Mouse (Mus musculus): ENCODE results near the gene Rnase12. TPM values are rescaled to one million over a fixed set of nuclear protein-coding genes. Genes with fewer than 3 reads are reported as not detected.
"Not testable (repeated sequence)": the region's sequence is repeated elsewhere in the genome, so short reads cannot be mapped to it uniquely, and the experiment has no call there.

The Rnase12 gene
- polyA plus RNA-seq, 1 experiment from 2014 or later: not detected

GRCm38 (mm10) chr14:51036214-51036613 lies 21.2 kb downstream of the Rnase12 start:
- no peaks in the 10 kb centered on the region for H3K36me3 ChIP-seq
- no peak overlapping the region for H3K27ac ChIP-seq
- 83% methylated on average over 4 of the region's 4 CpGs for WGBS
- H3K4me3 ChIP-seq: no peak overlapping the region
- ATAC-seq (ENCODE audit: insufficient number of reproducible peaks, insufficient read depth, low FRiP score, low TSS enrichment): no peak
- no peaks in the 10 kb centered on the region for H3K27me3 ChIP-seq
- H3K4me1 ChIP-seq: no peaks in the 10 kb centered on the region
- no peak overlapping the region for H3K9ac ChIP-seq
- no peak overlapping the region for H3K4me2 ChIP-seq (replicated peaks)
- H3K9me3 ChIP-seq: no peaks in the 10 kb centered on the region

DNA sequence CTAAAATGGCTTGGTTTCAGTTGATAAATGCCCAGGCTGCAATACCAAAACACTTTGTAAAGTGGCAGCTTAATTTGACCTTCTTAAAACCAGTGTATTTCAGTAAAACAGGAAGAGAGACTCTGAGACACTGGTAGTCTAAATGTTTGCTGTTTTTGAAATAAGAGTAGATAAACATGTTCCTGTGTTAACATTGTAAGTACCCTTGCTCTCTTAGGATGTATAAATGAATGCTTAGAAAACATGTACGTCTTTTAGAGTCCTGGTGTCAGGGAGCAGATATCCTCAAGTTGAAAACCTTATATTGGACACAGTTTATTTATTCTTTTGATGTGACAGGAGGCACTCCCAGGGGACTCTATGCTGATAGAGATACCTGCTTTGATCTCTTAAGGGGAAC lies 22.3 kb downstream of the Rnase12 start:
- Histone ChIP-seq H3K27me3 (no peaks in the 10 kb centered on the region), H3K27ac (no peak overlapping the region), H3K4me1 (no peaks in the 10 kb centered on the region), H3K4me2 (replicated peaks) (no peak overlapping the region), H3K9ac (no peak overlapping the region), H3K4me3 (no peak overlapping the region), H3K36me3 (no peaks in the 10 kb centered on the region), H3K9me3 (no peaks in the 10 kb centered on the region)
- WGBS: 28% methylated on average over 1 of the region's 1 CpGs
- ATAC-seq (ENCODE audit: insufficient number of reproducible peaks, insufficient read depth, low FRiP score, low TSS enrichment): no peak

DNA sequence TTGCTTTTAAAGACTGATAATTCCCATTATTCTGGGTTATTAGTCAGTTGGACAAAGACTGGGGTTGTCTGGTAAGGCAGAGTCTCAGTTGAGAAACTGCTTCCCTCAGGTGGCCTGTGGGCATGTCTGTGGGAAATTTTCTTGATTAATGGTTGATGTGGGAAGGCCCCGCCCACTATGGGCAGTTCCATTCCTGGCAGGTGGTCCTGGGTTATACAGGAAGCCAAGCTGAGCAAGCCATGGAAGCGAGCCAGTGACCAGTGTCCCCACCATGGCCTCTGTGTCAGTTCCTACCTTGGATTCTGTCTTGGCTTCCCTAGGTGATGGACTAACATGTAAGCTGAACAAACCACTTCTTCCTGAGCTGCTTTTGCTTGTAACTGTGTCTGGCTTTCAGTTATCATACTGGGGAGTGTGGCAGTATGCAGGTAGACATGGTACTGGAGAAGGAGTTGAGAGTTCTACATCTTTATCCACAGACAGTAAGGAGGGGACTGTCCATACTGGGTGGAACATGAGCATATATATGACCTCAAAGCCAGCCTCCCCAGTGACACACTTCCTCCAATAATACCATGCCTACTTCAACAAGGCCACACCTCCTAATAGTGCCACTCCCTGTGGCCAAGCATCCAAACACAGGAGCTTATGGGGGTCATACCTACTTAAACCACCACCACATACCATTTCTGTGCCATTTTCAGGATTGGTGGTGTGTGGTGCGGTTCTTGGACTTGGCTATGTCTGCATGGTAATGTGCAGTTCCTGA lies 29.9 kb downstream of the Rnase12 start:
- WGBS: 53% methylated on average over 3 of the region's 3 CpGs

DNA sequence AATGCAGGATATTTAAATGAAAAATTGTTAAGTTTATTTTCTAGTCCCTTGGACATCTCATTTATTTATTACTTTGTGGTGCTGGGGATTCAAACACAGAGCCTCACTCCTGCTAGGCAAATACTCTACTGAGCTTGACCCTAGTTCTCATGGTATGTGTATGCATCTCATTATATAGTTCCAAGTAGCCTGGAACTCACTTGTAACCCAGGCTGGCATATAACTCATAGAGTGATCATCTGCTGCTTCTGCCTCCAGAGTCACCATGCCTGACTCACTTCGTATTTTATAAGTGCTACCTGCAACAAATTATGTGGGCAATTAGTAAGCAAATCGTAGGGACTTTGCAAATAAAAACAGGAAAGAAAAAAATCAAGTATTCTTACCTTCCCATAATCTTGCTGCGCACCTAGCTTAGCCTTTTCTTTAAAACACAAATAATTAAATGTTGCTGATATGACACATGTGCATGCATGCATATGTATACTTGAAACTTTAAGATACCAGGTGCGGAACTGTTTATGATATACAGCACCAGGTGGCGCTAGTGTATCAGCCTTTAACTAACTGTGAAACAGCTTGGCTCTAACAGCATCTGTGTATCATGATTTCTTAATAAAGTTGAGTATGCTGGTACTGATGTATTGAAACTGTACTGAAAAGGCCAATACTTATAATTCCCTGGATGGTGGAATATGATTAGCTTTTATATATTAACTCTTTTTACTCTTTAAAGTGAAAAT lies 30.9 kb downstream of the Rnase12 start:
- Histone ChIP-seq H3K27ac (no peak overlapping the region), H3K4me2 (replicated peaks) (no peak overlapping the region), H3K9ac (no peak overlapping the region), H3K27me3 (no peaks in the 10 kb centered on the region), H3K4me3 (no peak overlapping the region), H3K4me1 (no peaks in the 10 kb centered on the region), H3K36me3 (no peaks in the 10 kb centered on the region), H3K9me3 (no peaks in the 10 kb centered on the region)
- 40% methylated on average over 5 of the region's 5 CpGs for WGBS
- ATAC-seq (ENCODE audit: insufficient number of reproducible peaks, insufficient read depth, low FRiP score, low TSS enrichment): no peak

More for the DNA sequence above, 29.9 kb downstream of the Rnase12 start:
- no peak overlapping the region for H3K9ac ChIP-seq
- no peak overlapping the region for H3K4me3 ChIP-seq
- no peak for ATAC-seq (ENCODE audit: insufficient number of reproducible peaks, insufficient read depth, low FRiP score, low TSS enrichment)
- no peak overlapping the region for H3K27ac ChIP-seq
- H3K4me1 ChIP-seq: no peaks in the 10 kb centered on the region
- H3K4me2 ChIP-seq (replicated peaks): no peak overlapping the region
- no peaks in the 10 kb centered on the region for H3K27me3 ChIP-seq
- H3K36me3 ChIP-seq: no peaks in the 10 kb centered on the region
- no peaks in the 10 kb centered on the region for H3K9me3 ChIP-seq

GRCm38 (mm10) chr14:51024820-51025219 lies 32.6 kb downstream of the Rnase12 start:
- H3K27me3 ChIP-seq: no peaks in the 10 kb centered on the region
- no peak overlapping the region for H3K4me2 ChIP-seq (replicated peaks)
- no peak for ATAC-seq (ENCODE audit: insufficient number of reproducible peaks, insufficient read depth, low FRiP score, low TSS enrichment)
- no peaks in the 10 kb centered on the region for H3K9me3 ChIP-seq
- no peak overlapping the region for H3K4me3 ChIP-seq
- WGBS: 79% methylated on average over 1 of the region's 1 CpGs
- no peak overlapping the region for H3K9ac ChIP-seq
- H3K36me3 ChIP-seq: no peaks in the 10 kb centered on the region
- H3K27ac ChIP-seq: no peak overlapping the region
- H3K4me1 ChIP-seq: no peaks in the 10 kb centered on the region

- ATAC-seq (ENCODE audit: insufficient number of reproducible peaks, insufficient read depth, low FRiP score, low TSS enrichment): no peak
- WGBS: 78% methylated on average over 4 of the region's 4 CpGs
- Histone ChIP-seq H3K27me3 (no peaks in the 10 kb centered on the region), H3K9ac (no peak overlapping the region), H3K4me2 (replicated peaks) (no peak overlapping the region), H3K36me3 (no peaks in the 10 kb centered on the region), H3K27ac (no peak overlapping the region), H3K4me3 (no peak overlapping the region), H3K9me3 (no peaks in the 10 kb centered on the region), H3K4me1 (no peaks in the 10 kb centered on the region)
Measured at GRCm38 (mm10) chr14:51023457-51023856, 34.0 kb downstream of the Rnase12 start.

GRCm38 (mm10) chr14:51017256-51017655 lies 40.2 kb downstream of the Rnase12 start:
- H3K9me3 ChIP-seq: no peaks in the 10 kb centered on the region
- ATAC-seq (ENCODE audit: insufficient number of reproducible peaks, insufficient read depth, low FRiP score, low TSS enrichment): no peak
- no peak overlapping the region for H3K4me2 ChIP-seq (replicated peaks)
- no peak overlapping the region for H3K9ac ChIP-seq
- 55% methylated on average over 3 of the region's 3 CpGs for WGBS
- no peaks in the 10 kb centered on the region for H3K4me1 ChIP-seq
- no peaks in the 10 kb centered on the region for H3K36me3 ChIP-seq
- H3K27me3 ChIP-seq: no peaks in the 10 kb centered on the region
- no peak overlapping the region for H3K4me3 ChIP-seq
- no peak overlapping the region for H3K27ac ChIP-seq

DNA sequence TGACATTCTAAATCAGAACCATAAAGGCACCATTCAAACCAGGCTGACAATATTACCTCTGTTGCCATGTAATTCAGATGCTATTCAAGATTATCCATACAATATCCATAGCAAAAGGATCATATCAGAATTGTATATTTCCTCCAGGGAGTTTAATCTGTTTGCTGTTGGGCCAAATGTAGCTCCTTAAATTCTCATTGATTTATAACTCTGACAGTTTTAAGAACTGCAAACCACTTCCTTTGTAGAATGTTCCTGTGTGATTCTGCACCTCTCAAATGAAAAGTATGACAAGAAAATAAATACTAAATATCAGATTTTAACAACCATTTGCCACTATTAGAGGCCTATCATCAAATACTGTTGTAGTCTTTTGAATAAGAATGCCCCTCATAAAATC lies 41.7 kb downstream of the Rnase12 start:
- no peaks in the 10 kb centered on the region for H3K4me1 ChIP-seq
- no peaks in the 10 kb centered on the region for H3K27me3 ChIP-seq
- H3K27ac ChIP-seq: no peak overlapping the region
- H3K4me2 ChIP-seq (replicated peaks): no peak overlapping the region
- no peak overlapping the region for H3K9ac ChIP-seq
- no peaks in the 10 kb centered on the region for H3K9me3 ChIP-seq
- no peak overlapping the region for H3K4me3 ChIP-seq
- H3K36me3 ChIP-seq: no peaks in the 10 kb centered on the region
- ATAC-seq (ENCODE audit: insufficient number of reproducible peaks, insufficient read depth, low FRiP score, low TSS enrichment): no peak

GRCm38 (mm10) chr14:51014724-51015123 lies 42.7 kb downstream of the Rnase12 start:
- 90% methylated on average over 3 of the region's 3 CpGs for WGBS
- H3K27ac ChIP-seq; H3K9ac ChIP-seq; H3K27me3 ChIP-seq; H3K36me3 ChIP-seq; ATAC-seq (ENCODE audit: insufficient number of reproducible peaks, insufficient read depth, low FRiP score, low TSS enrichment); H3K4me2 ChIP-seq (replicated peaks); H3K9me3 ChIP-seq; H3K4me1 ChIP-seq; H3K4me3 ChIP-seq: not testable (repeated sequence)

GRCm38 (mm10) chr14:51009572-51009971 lies 47.9 kb downstream of the Rnase12 start:
- Histone ChIP-seq H3K36me3 (no peaks in the 10 kb centered on the region), H3K9me3 (no peaks in the 10 kb centered on the region), H3K27me3 (no peaks in the 10 kb centered on the region), H3K27ac (no peak overlapping the region), H3K4me3 (no peak overlapping the region), H3K9ac (no peak overlapping the region), H3K4me2 (replicated peaks) (no peak overlapping the region), H3K4me1 (no peaks in the 10 kb centered on the region)
- no peak for ATAC-seq (ENCODE audit: insufficient number of reproducible peaks, insufficient read depth, low FRiP score, low TSS enrichment)
- WGBS: 80% methylated on average over 6 of the region's 6 CpGs

GRCm38 (mm10) chr14:51008781-51009180 lies 48.7 kb downstream of the Rnase12 start:
- WGBS: 63% methylated on average over 4 of the region's 4 CpGs
- Histone ChIP-seq H3K9me3 (no peaks in the 10 kb centered on the region), H3K4me3 (no peak overlapping the region), H3K9ac (no peak overlapping the region), H3K27me3 (no peaks in the 10 kb centered on the region), H3K27ac (no peak overlapping the region), H3K4me1 (no peaks in the 10 kb centered on the region), H3K4me2 (replicated peaks) (no peak overlapping the region), H3K36me3 (no peaks in the 10 kb centered on the region)
- no peak for ATAC-seq (ENCODE audit: insufficient number of reproducible peaks, insufficient read depth, low FRiP score, low TSS enrichment)
